Mouse (Mus musculus) stomach, postnatal 0 days (tissue): ENCODE measurements around the gene Csnka2ip. TPM values are rescaled to one million over a fixed set of nuclear protein-coding genes. Genes with fewer than 3 reads are reported as not detected.

Experiments
- ATAC-seq: fragments of 200-750 bp; cut with Nextera tagmentation; 2 replicates; pipeline ENCODE4 v1.8.0; 2017; ENCODE audit not compliant: low FRiP score, low TSS enrichment
- DNase-seq: peaks from one replicate; pipeline ENCODE4 v3.0.0-alpha.2; 2016; ENCODE audit warnings: low spot score
- H3K27ac ChIP-seq: fragments of 300-500 bp; sonication (generic); replicated peaks from 2 replicates; pipeline ENCODE4 v1.5.1; 2014; ENCODE audit warnings: mild to moderate bottlenecking, control low read depth
- H3K27me3 ChIP-seq: fragments of 300-500 bp; sonication (generic); 2 replicates; pipeline ENCODE4 v1.6.1; 2014; ENCODE audit warnings: low read length; ENCODE audit not compliant: control insufficient read depth, insufficient read depth
- H3K36me3 ChIP-seq: fragments of 300-500 bp; sonication (generic); 2 replicates; pipeline ENCODE4 v1.6.1; 2014; ENCODE audit warnings: low read length, mixed read lengths; ENCODE audit not compliant: control insufficient read depth, insufficient read depth
- H3K4me1 ChIP-seq: fragments of 300-500 bp; sonication (generic); replicated peaks from 2 replicates; pipeline ENCODE4 v1.6.1; 2014; ENCODE audit warnings: antibody characterized with exemption; ENCODE audit not compliant: control insufficient read depth, insufficient read depth
- H3K4me2 ChIP-seq: fragments of 300-500 bp; sonication (generic); replicated peaks from 2 replicates; pipeline ENCODE4 v1.6.1; 2014; ENCODE audit warnings: low read depth, mild to moderate bottlenecking, control low read depth, moderate library complexity
- H3K4me3 ChIP-seq: fragments of 300-500 bp; sonication (generic); 2 replicates; pipeline ENCODE4 v1.5.1; 2014; ENCODE audit warnings: low read depth, low read length, control low read depth
- H3K9ac ChIP-seq: fragments of 300-500 bp; sonication (generic); 2 replicates; pipeline ENCODE4 v1.6.1; 2014; ENCODE audit warnings: mild to moderate bottlenecking, low read length, control low read depth, mixed read lengths
- H3K9me3 ChIP-seq: fragments of 300-500 bp; sonication (generic); 2 replicates; pipeline ENCODE4 v1.6.1; 2016; ENCODE audit warnings: low read length; ENCODE audit not compliant: control insufficient read depth
- CTCF ChIP-seq: IDR thresholded peaks from 2 replicates; pipeline ENCODE4 v1.5.1; 2016; ENCODE audit warnings: antibody characterized with exemption, low read depth, mild to moderate bottlenecking, moderate library complexity
- EP300 ChIP-seq: optimal IDR thresholded peaks from 2 replicates; pipeline ENCODE3; 2016; ENCODE audit warnings: antibody characterized with exemption
- WGBS: fragments of 180-500 bp; shearing (Covaris S2); extraction: QIAGEN DNeasy Blood & Tissue Kit; methylation state at CpG from one replicate; pipeline ENCODE4 v1.1.7; 2014; 5-methylcytosine and 5-hydroxymethylcytosine counted together
- polyA plus RNA-seq: library from polyadenylated mRNA; unstranded; fragments of >200 nt; fragmentation: Nextera tagmentation; extraction: Ambion mirVana; gene quantifications from 2 replicates; pipeline ENCODE4 v1.2.1, GENCODE M21; 2015

The Csnka2ip gene
- polyA plus RNA-seq, 1 experiment from 2014 or later: not detected

GRCm38 (mm10) chr16:64607793-64608192 lies 5.6 kb upstream of the Csnka2ip start:
- no peaks in the 10 kb centered on the region for H3K36me3 ChIP-seq
- H3K4me1 ChIP-seq: no peaks in the 10 kb centered on the region
- no peak overlapping the region for H3K4me3 ChIP-seq
- ATAC-seq (no peak), DNase-seq (no peak)
- no peak for TF ChIP-seq EP300
- H3K4me2 ChIP-seq: no peak overlapping the region
- H3K9ac ChIP-seq: no peak overlapping the region
- H3K27me3 ChIP-seq: no peaks in the 10 kb centered on the region
- H3K9me3 ChIP-seq: no peaks in the 10 kb centered on the region
- 64% methylated on average over 1 of the region's 1 CpGs for WGBS
- no peak overlapping the region for H3K27ac ChIP-seq

- no peak for ATAC-seq
- WGBS: 59% methylated on average over 2 of the region's 2 CpGs
- Histone ChIP-seq H3K9me3 (no peaks in the 10 kb centered on the region), H3K27me3 (no peaks in the 10 kb centered on the region), H3K4me2 (no peak overlapping the region), H3K27ac (no peak overlapping the region), H3K9ac (no peak overlapping the region), H3K4me1 (no peaks in the 10 kb centered on the region), H3K36me3 (no peaks in the 10 kb centered on the region), H3K4me3 (no peak overlapping the region)
- no peak for DNase-seq
- TF ChIP-seq EP300 (no peak), CTCF (no peak)
These were observed 15.4 kb downstream of the Csnka2ip start for GRCm38 (mm10) chr16:64586825-64587224.

GRCm38 (mm10) chr16:64586262-64586619 lies 16.0 kb downstream of the Csnka2ip start:
- 60% methylated on average over 4 of the region's 4 CpGs for WGBS
- Histone ChIP-seq H3K27ac (no peak overlapping the region), H3K9me3 (no peaks in the 10 kb centered on the region), H3K9ac (no peak overlapping the region), H3K4me2 (no peak overlapping the region), H3K4me1 (no peaks in the 10 kb centered on the region), H3K27me3 (no peaks in the 10 kb centered on the region), H3K4me3 (no peak overlapping the region), H3K36me3 (no peaks in the 10 kb centered on the region)
- no peak for DNase-seq
- no peak for ATAC-seq
- TF ChIP-seq EP300 (no peak), CTCF (no peak)

GRCm38 (mm10) chr16:64585599-64586261 lies 16.5 kb downstream of the Csnka2ip start:
- Histone ChIP-seq H3K27me3 (no peaks in the 10 kb centered on the region), H3K9ac (no peak overlapping the region), H3K4me2 (no peak overlapping the region), H3K9me3 (no peaks in the 10 kb centered on the region), H3K36me3 (no peaks in the 10 kb centered on the region), H3K4me3 (no peak overlapping the region), H3K4me1 (no peaks in the 10 kb centered on the region), H3K27ac (no peak overlapping the region)
- no peak for DNase-seq
- no peak for ATAC-seq
- TF ChIP-seq CTCF (no peak), EP300 (no peak)
- WGBS: 45% methylated on average over 8 of the region's 8 CpGs

GRCm38 (mm10) chr16:64584591-64584990 lies 17.6 kb downstream of the Csnka2ip start:
- Histone ChIP-seq H3K4me2 (no peak overlapping the region), H3K9me3 (no peaks in the 10 kb centered on the region), H3K27ac (no peak overlapping the region), H3K36me3 (no peaks in the 10 kb centered on the region), H3K27me3 (no peaks in the 10 kb centered on the region), H3K9ac (no peak overlapping the region), H3K4me1 (no peaks in the 10 kb centered on the region), H3K4me3 (no peak overlapping the region)
- DNase-seq (no peak), ATAC-seq (no peak)
- TF ChIP-seq EP300 (no peak), CTCF (no peak)
- WGBS: 61% methylated on average over 4 of the region's 4 CpGs

- Histone ChIP-seq H3K4me2 (no peak overlapping the region), H3K9ac (no peak overlapping the region), H3K4me3 (no peak overlapping the region), H3K4me1 (no peaks in the 10 kb centered on the region), H3K9me3 (no peaks in the 10 kb centered on the region), H3K36me3 (no peaks in the 10 kb centered on the region), H3K27me3 (no peaks in the 10 kb centered on the region), H3K27ac (no peak overlapping the region)
- WGBS: 47% methylated on average over 3 of the region's 3 CpGs
- ATAC-seq: no peak
- TF ChIP-seq CTCF (peak; percentile 53), EP300 (no peak)
- DNase-seq: no peak
These were observed 18.8 kb downstream of the Csnka2ip start for GRCm38 (mm10) chr16:64583406-64583805.
